In the genomic region with DNA sequence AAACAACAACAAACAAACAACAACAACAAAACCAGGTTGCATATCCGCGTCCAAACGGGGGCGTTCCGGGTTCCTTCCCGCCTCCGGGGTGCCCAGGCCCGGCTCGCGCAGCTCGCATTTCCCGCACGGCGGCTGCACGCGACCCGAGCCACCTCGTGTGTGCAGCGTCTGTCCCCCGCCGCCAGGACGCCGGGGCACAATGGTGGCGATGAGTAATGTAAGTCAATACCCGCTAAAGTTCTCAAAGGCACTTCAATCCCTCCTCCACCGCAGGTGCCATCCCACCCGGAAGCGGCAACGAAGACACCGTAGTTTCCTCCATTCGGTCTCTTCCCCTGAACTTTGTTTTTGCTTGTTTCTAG, we compare ENCODE assay signal across 8 mouse cellular contexts. TPM values are rescaled to one million over a fixed set of nuclear protein-coding genes. Genes with fewer than 3 reads are reported as not detected.
A peak's percentile ranks its signal among the peaks of the same experiment; 100 is the strongest.
DNase-seq lines count a peak whose midpoint lies in the region; ATAC-seq and TF ChIP-seq lines count a peak whose summit lies in the region.

No protein-coding gene starts in this region.

- peak overlapping the region; percentile 98 for H3K9ac ChIP-seq in heart, embryonic 13.5 days
- H3K9ac ChIP-seq in ES-Bruce4 (ENCODE audit: low read depth, poor library complexity, severe bottlenecking): peak overlapping the region; percentile 94
- H3K9ac ChIP-seq in limb, embryonic 14.5 days (ENCODE audit: low read depth, low read length, severe bottlenecking): peak overlapping the region; percentile 98

- no peak for DNase-seq in heart, adult 18-20 months
- DNase-seq in limb, embryonic 14.5 days (ENCODE audit: low spot score): no peak
- DNase-seq in right cerebral cortex, adult 18-20 months: no peak
- no peak for DNase-seq in cerebellum, postnatal 14 days

- no peak for TF ChIP-seq POLR2A in ES-Bruce4 (IDR thresholded peaks at IDR 0.05; ENCODE audit: insufficient read depth, low read length)
- 0 out of 2 replicates have a peak, but pooled peaks have one; percentile 9 for TF ChIP-seq POLR2A in limb, embryonic 14.5 days (IDR thresholded peaks at IDR 0.05; ENCODE audit: borderline replicate concordance, extremely low read depth, insufficient read depth, insufficient read length)

- no peaks in the 10 kb centered on the region for H3K27me3 ChIP-seq in heart, embryonic 13.5 days (replicated peaks)
- no peaks in the 10 kb centered on the region for H3K27me3 ChIP-seq in ES-Bruce4 (ENCODE audit: control insufficient read depth, insufficient read depth, low read length, poor library complexity, severe bottlenecking)
- no peaks in the 10 kb centered on the region for H3K27me3 ChIP-seq in limb, embryonic 14.5 days (ENCODE audit: control insufficient read depth, insufficient read depth, low read length)

- H3K27ac ChIP-seq in heart, embryonic 13.5 days (replicated peaks): peak overlapping the region; percentile 100
- peak overlapping the region; percentile 62 for H3K27ac ChIP-seq in ES-Bruce4 (ENCODE audit: insufficient read depth, low read length)
- H3K27ac ChIP-seq in limb, embryonic 14.5 days (replicated peaks; ENCODE audit: low read depth, low read length): peak overlapping the region; percentile 99

- H3K4me2 ChIP-seq in heart, embryonic 13.5 days: peak overlapping the region; percentile 83
- H3K4me2 ChIP-seq in limb, embryonic 14.5 days (replicated peaks; ENCODE audit: low read depth, low read length, severe bottlenecking): peak overlapping the region; percentile 67

- TF ChIP-seq EP300 in ES-Bruce4 (IDR thresholded peaks at IDR 0.05; ENCODE audit: insufficient read depth, low read depth, low read length): no peak

- peaks cover 12% of the 10 kb centered on the region for H3K36me3 ChIP-seq in heart, embryonic 13.5 days
- no peaks in the 10 kb centered on the region; the same call in none of the 2 replicates for H3K36me3 ChIP-seq in ES-Bruce4 (ENCODE audit: control insufficient read depth, insufficient read depth, low read length, poor library complexity, severe bottlenecking)
- no peaks in the 10 kb centered on the region; the same call in 1 of the 2 replicates for H3K36me3 ChIP-seq in limb, embryonic 14.5 days (ENCODE audit: control insufficient read depth, insufficient read depth, low read length)

- under 1% methylated on average over 31 of the region's 31 CpGs for WGBS in heart, embryonic 13.5 days
- WGBS in limb, embryonic 14.5 days: 0% methylated on average over 31 of the region's 31 CpGs

- peak overlapping the region; percentile 97 for H3K4me3 ChIP-seq in heart, embryonic 13.5 days
- peak overlapping the region; percentile 91 for H3K4me3 ChIP-seq in ES-Bruce4 (ENCODE audit: low read depth, low read length)
- peak overlapping the region; percentile 94 for H3K4me3 ChIP-seq in limb, embryonic 14.5 days (replicated peaks; ENCODE audit: low read length)

- peak; percentile 55; the same call in 1 of the 2 replicates for ATAC-seq in heart, embryonic 13.5 days (ENCODE audit: extremely low read depth, insufficient number of reproducible peaks, low FRiP score, low TSS enrichment)
- ATAC-seq in erythroblast, adult 5-6 weeks (replicated peaks; ENCODE audit: low FRiP score, poor library complexity, severe bottlenecking): peak; percentile 58
- ATAC-seq in limb, embryonic 14.5 days (ENCODE audit: low FRiP score, low read depth): peak; percentile 68
- peak; percentile 65 for ATAC-seq in neutrophil, adult 5-6 weeks (ENCODE audit: extremely low read depth, insufficient number of reproducible peaks, low FRiP score, poor library complexity, severe bottlenecking)

- H3K9me3 ChIP-seq in heart, embryonic 13.5 days: no peaks in the 10 kb centered on the region
- no peaks in the 10 kb centered on the region for H3K9me3 ChIP-seq in ES-Bruce4 (replicated peaks; ENCODE audit: control insufficient read depth, insufficient read depth, low read length, poor library complexity, severe bottlenecking)
- no peaks in the 10 kb centered on the region for H3K9me3 ChIP-seq in limb, embryonic 14.5 days (ENCODE audit: control insufficient read depth, low read length)

- TF ChIP-seq CTCF in ES-Bruce4 (IDR thresholded peaks at IDR 0.05; ENCODE audit: low read depth, low read length): no peak

- H3K4me1 ChIP-seq in heart, embryonic 13.5 days: peaks cover 36% of the 10 kb centered on the region
- no peaks in the 10 kb centered on the region for H3K4me1 ChIP-seq in ES-Bruce4 (ENCODE audit: control insufficient read depth, insufficient read depth, low read length)
- H3K4me1 ChIP-seq in limb, embryonic 14.5 days (ENCODE audit: control insufficient read depth, insufficient read depth, low read length): peaks cover 10% of the 10 kb centered on the region

RNA-seq across cellular contexts. Expression of gene Scaf8, which starts 0.4 kb away (rescaled TPM):
- 11.9 and 14.5 TPM in 2 replicates for polyA plus RNA-seq in heart, embryonic 13.5 days (2015; fragmentation: Nextera tagmentation; extraction: Ambion mirVana)
- 10 to 100 TPM; 28.4 to 32.1 TPM for total RNA-seq in heart, adult 18-20 months (2021)
- 51.5 and 55.0 TPM in 2 replicates for polyA plus RNA-seq in ES-Bruce4 (2011; ENCODE audit: insufficient read depth, insufficient read length, low read depth, missing spikeins)
- 19.4 and 27.1 TPM in 2 replicates for total RNA-seq in erythroblast, adult 5-6 weeks (2015; ENCODE audit: low replicate concordance)
- 44.2 and 45.1 TPM in 2 replicates for total RNA-seq in erythroblast, adult 5-6 weeks (2017; ENCODE audit: low replicate concordance)
- 40.5 and 42.3 TPM in 2 replicates for polyA plus RNA-seq in limb, embryonic 14.5 days (2012; rRNA removed)
- polyA plus RNA-seq in limb, embryonic 14.5 days (2014; fragmentation: Nextera tagmentation; extraction: Ambion mirVana): 23.6 and 24.6 TPM in 2 replicates
- 86.3 and 88.1 TPM in 2 replicates for total RNA-seq in neutrophil, adult 5-6 weeks (2017)
